Mouse (Mus musculus) testis, adult 2 months (tissue): ENCODE data around the gene Serpinh1.

Experiments used
- CTCF ChIP-seq: fragments of 200-500 bp; IDR thresholded peaks from 2 replicates; pipeline ENCODE4 v1.5.1; 2012; ENCODE audit warnings: low read depth, mild to moderate bottlenecking, inconsistent platforms, low read length, moderate library complexity; ENCODE audit not compliant: control insufficient read depth, insufficient read depth, insufficient replicate concordance
- POLR2A ChIP-seq: fragments of 200-500 bp; IDR thresholded peaks from 2 replicates; pipeline ENCODE4 v1.6.1; 2012; ENCODE audit warnings: low read depth, mild to moderate bottlenecking, inconsistent platforms, low read length, moderate library complexity; ENCODE audit not compliant: control insufficient read depth

- TF ChIP-seq CTCF = peak; percentile 82; the same call in 1 of the 2 replicates
- no peak for TF ChIP-seq POLR2A
These were observed 20.1 kb downstream of the Serpinh1 start for GRCm38 (mm10) chr7:99332774-99333480.
